Mouse (Mus musculus): ENCODE data around the gene Rlbp1.

The Rlbp1 gene

DNA sequence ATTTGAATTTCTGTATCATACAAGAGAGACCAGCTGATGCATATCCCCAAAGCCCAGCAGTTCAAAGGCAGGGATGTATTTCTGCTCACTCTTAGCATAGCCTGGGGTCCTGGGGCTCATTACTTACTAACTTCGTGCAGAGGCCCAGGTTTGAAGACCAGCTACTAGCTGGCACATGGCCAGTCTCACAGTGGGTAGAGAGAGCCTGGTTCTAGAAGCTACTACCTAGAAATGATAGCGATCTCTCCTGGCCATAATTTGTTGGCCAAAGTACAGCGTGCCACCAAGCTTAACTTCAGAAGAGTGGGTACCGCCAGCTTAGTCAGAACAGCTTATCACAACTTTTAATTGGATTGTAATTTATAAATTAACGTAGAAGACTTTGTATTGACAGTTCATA is 58.1 kb downstream of the Rlbp1 start:
- DNase-seq (ENCODE audit: low read depth in 1 of 2, low spot score in 2 of 2), result no peak

All from monocyte, adult 2 months (primary cell).